Comparison of ENCODE assay signal across 7 mouse cellular contexts in the genomic region with DNA sequence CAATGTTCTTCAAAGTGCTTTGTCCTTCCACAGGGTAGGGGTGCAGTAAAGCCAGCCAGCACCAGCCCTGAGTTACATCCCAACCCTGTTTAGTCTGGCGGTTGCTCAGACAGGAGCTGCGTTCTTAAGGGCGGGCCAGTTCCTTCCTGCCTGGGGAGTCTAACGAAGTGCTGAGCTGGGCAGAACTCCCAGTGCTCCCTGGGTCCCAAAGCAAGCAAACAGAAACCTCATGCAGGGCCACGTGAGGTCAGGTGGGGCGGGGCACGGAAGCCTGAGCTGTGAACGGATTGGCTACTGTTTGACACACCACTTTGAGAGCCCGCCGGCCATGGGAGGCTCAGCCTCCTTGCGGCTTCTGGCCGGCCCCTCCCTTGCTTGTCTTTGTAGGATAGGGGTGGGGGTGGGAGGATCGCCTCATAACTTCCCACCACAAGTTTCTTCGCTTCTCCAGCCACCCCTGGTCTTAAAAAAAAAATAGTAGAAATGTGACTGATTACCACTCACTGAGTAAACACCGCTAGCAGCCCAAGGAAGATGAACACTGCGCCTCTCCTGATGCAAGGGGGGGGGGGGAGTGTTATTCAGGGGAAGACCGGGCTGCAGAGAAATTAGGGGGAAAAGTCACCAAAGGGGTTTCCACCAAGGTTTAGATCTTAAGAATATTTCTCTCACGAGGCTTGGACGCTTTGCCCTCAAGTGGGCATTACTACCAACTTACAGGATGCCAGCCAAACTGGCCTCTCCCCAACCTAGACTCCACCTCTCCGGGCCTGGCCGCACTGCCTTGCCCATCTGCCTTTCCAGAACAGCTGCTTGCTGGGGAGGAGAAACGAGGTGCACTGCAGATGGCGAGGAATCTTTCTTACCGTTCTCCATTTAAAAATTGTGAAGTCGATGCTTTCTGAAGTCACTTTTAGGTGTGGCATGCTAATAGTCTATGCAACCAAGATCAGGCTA.
DNase-seq lines count a peak whose midpoint lies in the region; ATAC-seq lines count a peak whose summit lies in the region.

No protein-coding gene starts in this region.

- H3K27ac ChIP-seq in embryonic facial prominence, embryonic 11.5 days (replicated peaks; ENCODE audit: low read depth, low read length), result 0 out of 2 replicates have a peak overlapping the region, but pooled peaks have one; percentile 28
- H3K27ac ChIP-seq in limb, embryonic 13.5 days, result peak overlapping the region; percentile 52
- no peak overlapping the region for H3K27ac ChIP-seq in midbrain, embryonic 15.5 days

- H3K4me1 ChIP-seq in embryonic facial prominence, embryonic 11.5 days (ENCODE audit: control insufficient read depth, insufficient read depth, low read length), result no peaks in the 10 kb centered on the region
- peaks cover 11% of the 10 kb centered on the region; the same call in 1 of the 2 replicates for H3K4me1 ChIP-seq in limb, embryonic 13.5 days
- no peaks in the 10 kb centered on the region for H3K4me1 ChIP-seq in midbrain, embryonic 15.5 days

- H3K9ac ChIP-seq in embryonic facial prominence, embryonic 11.5 days (replicated peaks; ENCODE audit: low read length), result no peak overlapping the region
- no peak overlapping the region for H3K9ac ChIP-seq in limb, embryonic 13.5 days
- H3K9ac ChIP-seq in midbrain, embryonic 15.5 days, result no peak overlapping the region

- ATAC-seq in embryonic facial prominence, embryonic 11.5 days (replicated peaks; ENCODE audit: insufficient number of reproducible peaks, low FRiP score, low TSS enrichment, low read depth), result peak; percentile 92
- peak; percentile 95 for ATAC-seq in limb, embryonic 13.5 days (ENCODE audit: low FRiP score, low read depth)
- peak; percentile 89 for ATAC-seq in midbrain, embryonic 15.5 days (replicated peaks)

- peak overlapping the region; percentile 33 for H3K4me2 ChIP-seq in embryonic facial prominence, embryonic 11.5 days (ENCODE audit: low read depth, low read length)
- H3K4me2 ChIP-seq in limb, embryonic 13.5 days (replicated peaks), result peak overlapping the region; percentile 55
- peak overlapping the region; percentile 39 for H3K4me2 ChIP-seq in midbrain, embryonic 15.5 days

- H3K9me3 ChIP-seq in embryonic facial prominence, embryonic 11.5 days (replicated peaks; ENCODE audit: control insufficient read depth, low read length), result no peaks in the 10 kb centered on the region
- H3K9me3 ChIP-seq in limb, embryonic 13.5 days, result no peaks in the 10 kb centered on the region
- H3K9me3 ChIP-seq in midbrain, embryonic 15.5 days, result no peaks in the 10 kb centered on the region

- WGBS in embryonic facial prominence, embryonic 11.5 days, result 20% methylated on average over 24 of the region's 25 CpGs
- WGBS in limb, embryonic 13.5 days, result 25% methylated on average over 25 of the region's 25 CpGs
- 24% methylated on average over 25 of the region's 25 CpGs for WGBS in midbrain, embryonic 15.5 days

- DNase-seq in adrenal gland, postnatal 14 days, result peak; percentile 93
- DNase-seq in embryonic facial prominence, embryonic 11.5 days (ENCODE audit: low spot score), result peak; percentile 86
- peak; percentile 100 for DNase-seq in heart, adult 11 months
- DNase-seq in kidney, adult 18-20 months, result peak; percentile 96
- peak; percentile 75 to 83 for DNase-seq in spleen, adult 18-20 months

- no peaks in the 10 kb centered on the region for H3K36me3 ChIP-seq in embryonic facial prominence, embryonic 11.5 days (replicated peaks; ENCODE audit: control insufficient read depth, insufficient read depth, low read depth, low read length)
- no peaks in the 10 kb centered on the region for H3K36me3 ChIP-seq in limb, embryonic 13.5 days
- H3K36me3 ChIP-seq in midbrain, embryonic 15.5 days (replicated peaks), result no peaks in the 10 kb centered on the region

- no peak overlapping the region for H3K4me3 ChIP-seq in embryonic facial prominence, embryonic 11.5 days (ENCODE audit: low read depth, low read length)
- peak overlapping the region; percentile 17 for H3K4me3 ChIP-seq in limb, embryonic 13.5 days
- peak overlapping the region; percentile 14; the same call in 1 of the 2 replicates for H3K4me3 ChIP-seq in midbrain, embryonic 15.5 days

- 0 out of 2 replicates have a peak, but pooled peaks cover 2% of the 10 kb centered on the region for H3K27me3 ChIP-seq in embryonic facial prominence, embryonic 11.5 days (ENCODE audit: control insufficient read depth, insufficient read depth, low read length)
- peaks cover 29% of the 10 kb centered on the region for H3K27me3 ChIP-seq in limb, embryonic 13.5 days
- peaks cover 18% of the 10 kb centered on the region; the same call in 1 of the 2 replicates for H3K27me3 ChIP-seq in midbrain, embryonic 15.5 days (replicated peaks)
